Mouse (Mus musculus) ES-Bruce4 (cell line): ENCODE measurements around the gene Gba2. TPM values are rescaled to one million over a fixed set of nuclear protein-coding genes. Genes with fewer than 3 reads are reported as not detected.

Source experiments
- H3K27ac ChIP-seq: 2 replicates; pipeline ENCODE4 v1.5.1; 2012; ENCODE audit warnings: low read length, inconsistent platforms; ENCODE audit not compliant: insufficient read depth
- H3K27me3 ChIP-seq: 2 replicates; pipeline ENCODE4 v1.6.1; 2012; ENCODE audit warnings: mild to moderate bottlenecking, low read length, inconsistent platforms; ENCODE audit not compliant: control insufficient read depth, poor library complexity, insufficient read depth, severe bottlenecking
- H3K36me3 ChIP-seq: 2 replicates; pipeline ENCODE4 v1.6.1; 2012; ENCODE audit warnings: inconsistent platforms, mild to moderate bottlenecking, low read length, moderate library complexity; ENCODE audit not compliant: control insufficient read depth, poor library complexity, insufficient read depth, severe bottlenecking
- H3K4me1 ChIP-seq: one replicate; pipeline ENCODE4 v1.8.1; 2011; ENCODE audit warnings: low read length; ENCODE audit not compliant: control insufficient read depth, insufficient read depth
- H3K4me3 ChIP-seq: 2 replicates; pipeline ENCODE4 v1.5.1; 2011; ENCODE audit warnings: low read depth, mild to moderate bottlenecking, low read length
- H3K9ac ChIP-seq: 2 replicates; pipeline ENCODE4 v1.6.1; 2012; ENCODE audit warnings: low read depth, mild to moderate bottlenecking, inconsistent platforms; ENCODE audit not compliant: poor library complexity, severe bottlenecking
- H3K9me3 ChIP-seq: replicated peaks from 2 replicates; pipeline ENCODE4 v1.6.1; 2012; ENCODE audit warnings: mild to moderate bottlenecking, low read length, inconsistent platforms; ENCODE audit not compliant: control insufficient read depth, poor library complexity, insufficient read depth, severe bottlenecking
- CTCF ChIP-seq: IDR thresholded peaks from one replicate; pipeline ENCODE4 v1.8.1; 2011; ENCODE audit warnings: low read depth, low read length
- EP300 ChIP-seq: IDR thresholded peaks from 2 replicates; pipeline ENCODE4 v1.6.1; 2011; ENCODE audit warnings: low read depth, low read length; ENCODE audit not compliant: insufficient read depth
- POLR2A ChIP-seq: IDR thresholded peaks from one replicate; pipeline ENCODE4 v1.8.1; 2011; ENCODE audit warnings: low read length; ENCODE audit not compliant: insufficient read depth
- polyA plus RNA-seq: library from polyadenylated mRNA; stranded (reverse); fragments of >200 nt; gene quantifications from 2 replicates; pipeline ENCODE4 v1.2.4, GENCODE M21; 2011; ENCODE audit warnings: low read depth; ENCODE audit not compliant: missing spikeins, insufficient read depth, insufficient read length

Gba2 gene
- polyA plus RNA-seq, 1 experiment = 6.6 TPM

GRCm38 (mm10) chr4:43527880-43528279 lies 50.8 kb downstream of the Gba2 start:
- H3K36me3 ChIP-seq = peaks cover 15% of the 10 kb centered on the region
- no peak for TF ChIP-seq EP300
- TF ChIP-seq POLR2A = no peak
- TF ChIP-seq CTCF = peak; percentile 78
- H3K9ac ChIP-seq = no peak overlapping the region
- H3K4me1 ChIP-seq = no peaks in the 10 kb centered on the region
- no peaks in the 10 kb centered on the region for H3K9me3 ChIP-seq
- H3K4me3 ChIP-seq = no peak overlapping the region
- H3K27ac ChIP-seq = no peak overlapping the region
- H3K27me3 ChIP-seq = no peaks in the 10 kb centered on the region

DNA sequence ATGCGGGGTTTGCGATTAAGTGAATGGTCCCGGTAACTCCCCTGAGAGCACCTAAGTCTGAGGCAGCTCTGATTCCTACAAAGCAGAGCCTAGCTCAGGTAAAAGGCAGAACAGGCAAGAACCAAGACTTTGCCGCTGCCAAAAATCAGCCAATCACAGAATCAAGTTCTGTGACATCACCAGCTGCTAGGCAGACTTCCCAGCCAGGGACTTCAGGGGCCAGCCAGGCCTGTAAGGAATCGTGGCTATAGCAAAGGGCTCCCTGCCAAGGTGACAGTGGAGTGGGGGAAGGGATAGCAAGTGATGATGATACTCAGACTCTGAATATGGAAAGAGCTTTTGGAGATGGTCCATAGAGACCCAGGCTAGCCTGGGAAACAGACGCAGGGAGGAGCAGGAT lies 58.7 kb downstream of the Gba2 start:
- Histone ChIP-seq H3K9me3 (no peaks in the 10 kb centered on the region), H3K27me3 (no peaks in the 10 kb centered on the region), H3K9ac (no peak overlapping the region), H3K27ac (no peak overlapping the region), H3K36me3 (no peaks in the 10 kb centered on the region), H3K4me3 (no peak overlapping the region), H3K4me1 (no peaks in the 10 kb centered on the region)
- TF ChIP-seq CTCF (no peak), POLR2A (no peak), EP300 (no peak)

GRCm38 (mm10) chr4:43519551-43519950 lies 59.1 kb downstream of the Gba2 start:
- H3K4me3 ChIP-seq = peak overlapping the region; percentile 19
- no peaks in the 10 kb centered on the region for H3K36me3 ChIP-seq
- no peak for TF ChIP-seq CTCF
- no peak for TF ChIP-seq POLR2A
- TF ChIP-seq EP300 = no peak
- no peak overlapping the region for H3K27ac ChIP-seq
- no peaks in the 10 kb centered on the region for H3K4me1 ChIP-seq
- no peaks in the 10 kb centered on the region for H3K27me3 ChIP-seq
- no peaks in the 10 kb centered on the region for H3K9me3 ChIP-seq
- no peak overlapping the region for H3K9ac ChIP-seq

Other genes starting within 250 kb of the Gba2 start
- 24.9 and 27.0 TPM in 2 replicates for gene Rusc2, start 196.9 kb downstream of the Gba2 start, polyA plus RNA-seq
- 2.1 and 2.4 TPM in 2 replicates for gene Fam166b, start 149.7 kb downstream of the Gba2 start, polyA plus RNA-seq
- gene Tesk1, start 136.9 kb downstream of the Gba2 start, polyA plus RNA-seq = 12.6 and 14.9 TPM in 2 replicates
- gene Cd72, start 124.2 kb downstream of the Gba2 start, polyA plus RNA-seq = not detected in 2 replicates
- gene Sit1, start 95.1 kb downstream of the Gba2 start, polyA plus RNA-seq = not detected in 2 replicates
- gene Ccdc107, start 86.0 kb downstream of the Gba2 start, polyA plus RNA-seq = 16.5 and 17.8 TPM in 2 replicates
- gene Arhgef39, start 79.2 kb downstream of the Gba2 start, polyA plus RNA-seq = 33.1 and 40.8 TPM in 2 replicates
- gene Car9, start 71.9 kb downstream of the Gba2 start, polyA plus RNA-seq = 0.61 and 0.75 TPM in 2 replicates
- 81.8 and 86.0 TPM in 2 replicates for gene Tpm2, start 55.1 kb downstream of the Gba2 start, polyA plus RNA-seq
- 24.0 and 24.4 TPM in 2 replicates for gene Creb3, start 16.5 kb downstream of the Gba2 start, polyA plus RNA-seq
- gene Tln1, start 16.2 kb downstream of the Gba2 start, polyA plus RNA-seq = 92.5 and 97.2 TPM in 2 replicates
- gene Rgp1, start 158 bp downstream of the Gba2 start, polyA plus RNA-seq = 27.9 and 30.9 TPM in 2 replicates
- not detected in 2 replicates for gene Msmp, start 5.6 kb upstream of the Gba2 start, polyA plus RNA-seq
- gene Npr2, start 53.1 kb upstream of the Gba2 start, polyA plus RNA-seq = 3.1 and 5.1 TPM in 2 replicates
- 0.50 and 0.97 TPM in 2 replicates for gene Spag8, start 74.7 kb upstream of the Gba2 start, polyA plus RNA-seq
- gene Hint2, start 77.6 kb upstream of the Gba2 start, polyA plus RNA-seq = 30.1 and 33.4 TPM in 2 replicates
- gene Tmem8b, start 90.1 kb upstream of the Gba2 start, polyA plus RNA-seq = 4.5 and 5.0 TPM in 2 replicates
- gene Fam221b, start 90.3 kb upstream of the Gba2 start, polyA plus RNA-seq = 0.19 and 0.55 TPM in 2 replicates
- gene Olfr70, start 121.9 kb upstream of the Gba2 start, polyA plus RNA-seq = not detected in 2 replicates
- gene Olfr71, start 131.4 kb upstream of the Gba2 start, polyA plus RNA-seq = not detected in 2 replicates
- not detected in 2 replicates for gene Hrct1, start 148.3 kb upstream of the Gba2 start, polyA plus RNA-seq
- 0.51 TPM in 1 of 2 replicates, not detected in the other for gene Spaar, start 151.2 kb upstream of the Gba2 start, polyA plus RNA-seq
- gene Olfr159, start 192.1 kb upstream of the Gba2 start, polyA plus RNA-seq = not detected in 2 replicates
- not detected in 2 replicates for gene Olfr156, start 245.0 kb upstream of the Gba2 start, polyA plus RNA-seq